Mouse (Mus musculus) kidney, postnatal 25 days (tissue): ENCODE measurements around the gene Gm527.
A peak's percentile ranks its signal among the peaks of the same experiment; 100 is the strongest.

Source experiments
- DNase-seq, 2 experiments: peaks; one replicate each; pipeline ENCODE4 v3.0.0; 2021; ENCODE audit warnings: mixed read lengths in 2 of 2

Gene Gm527

GRCm38 (mm10) chr12:64917578-64918471 lies at the start of gene Gm527:
Gm527 (plus strand) TSS chr12:64917906.
- DNase-seq: peak; percentile 98

- DNase-seq: no peak
These were observed 46.6 kb upstream of the Gm527 start for GRCm38 (mm10) chr12:64871103-64871502.

GRCm38 (mm10) chr12:64897060-64897730 lies 20.5 kb upstream of the Gm527 start:
- DNase-seq: peak; percentile 50 to 56

GRCm38 (mm10) chr12:64902506-64902905 lies 15.2 kb upstream of the Gm527 start:
- DNase-seq: peak; percentile 7 to 35

- no peak for DNase-seq
These were observed 14.5 kb upstream of the Gm527 start for GRCm38 (mm10) chr12:64903186-64903585.

DNA sequence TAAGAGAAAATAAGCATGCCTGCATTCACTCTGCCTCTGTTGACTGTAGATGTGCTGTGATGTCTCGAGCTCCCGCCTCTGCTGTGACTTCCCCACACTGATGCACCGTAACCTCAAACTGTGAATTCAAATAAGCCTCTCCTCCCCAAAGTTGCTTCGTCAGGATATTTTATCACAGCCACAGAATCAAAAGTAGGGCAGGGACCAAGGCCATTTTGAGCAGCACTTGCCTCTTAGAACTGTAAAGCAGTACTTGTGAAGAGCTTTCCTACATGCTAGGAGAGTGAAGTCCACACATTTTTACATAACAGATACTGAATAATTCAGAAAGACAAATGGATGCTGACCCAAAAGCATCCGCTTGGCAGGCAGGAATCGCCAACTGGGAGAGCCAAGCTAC lies 4.7 kb upstream of the Gm527 start:
- no peak for DNase-seq

DNA sequence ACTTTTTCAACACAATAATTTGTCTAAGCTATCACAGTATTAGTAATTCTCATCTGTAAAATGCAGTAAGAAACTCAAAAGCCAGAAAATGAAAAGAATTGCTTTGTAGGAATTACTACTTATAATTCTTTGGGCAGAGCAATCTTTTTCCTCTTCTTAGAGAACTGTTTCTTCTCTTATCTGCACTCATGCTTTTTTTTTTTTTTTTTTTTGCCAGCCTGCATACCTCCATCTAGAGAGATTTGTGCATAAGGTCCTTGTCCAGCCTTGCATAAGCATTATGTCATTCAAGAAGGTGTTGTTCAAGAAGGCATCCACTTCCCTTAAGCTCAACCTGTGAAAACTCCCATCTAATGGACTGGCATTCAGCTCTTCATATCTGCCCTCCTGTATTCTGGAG lies 971 bp upstream of the Gm527 start:
- DNase-seq: no peak

DNA sequence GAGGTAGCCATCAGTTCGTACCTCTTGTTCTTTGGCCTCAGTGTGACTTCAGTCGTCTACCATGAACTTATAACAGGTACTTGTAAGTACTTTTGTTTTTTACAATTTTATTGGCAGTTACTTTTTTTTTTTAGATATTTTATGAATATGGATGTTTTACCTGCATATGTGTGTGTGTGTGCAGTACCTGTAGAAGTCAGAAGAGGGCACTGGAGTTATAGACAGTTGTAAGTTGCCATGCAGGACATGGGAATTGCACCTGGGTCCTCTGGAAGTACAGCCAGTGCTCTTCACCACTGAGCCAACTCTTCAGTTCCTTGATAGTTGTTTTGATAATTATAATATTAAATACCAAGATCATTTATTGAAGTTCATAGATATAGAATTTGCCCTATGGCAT lies 19.8 kb downstream of the Gm527 start:
- peak in 1 of 2 experiments; percentile 65 for DNase-seq

GRCm38 (mm10) chr12:64964560-64964959 lies 46.9 kb downstream of the Gm527 start:
- no peak for DNase-seq

DNA sequence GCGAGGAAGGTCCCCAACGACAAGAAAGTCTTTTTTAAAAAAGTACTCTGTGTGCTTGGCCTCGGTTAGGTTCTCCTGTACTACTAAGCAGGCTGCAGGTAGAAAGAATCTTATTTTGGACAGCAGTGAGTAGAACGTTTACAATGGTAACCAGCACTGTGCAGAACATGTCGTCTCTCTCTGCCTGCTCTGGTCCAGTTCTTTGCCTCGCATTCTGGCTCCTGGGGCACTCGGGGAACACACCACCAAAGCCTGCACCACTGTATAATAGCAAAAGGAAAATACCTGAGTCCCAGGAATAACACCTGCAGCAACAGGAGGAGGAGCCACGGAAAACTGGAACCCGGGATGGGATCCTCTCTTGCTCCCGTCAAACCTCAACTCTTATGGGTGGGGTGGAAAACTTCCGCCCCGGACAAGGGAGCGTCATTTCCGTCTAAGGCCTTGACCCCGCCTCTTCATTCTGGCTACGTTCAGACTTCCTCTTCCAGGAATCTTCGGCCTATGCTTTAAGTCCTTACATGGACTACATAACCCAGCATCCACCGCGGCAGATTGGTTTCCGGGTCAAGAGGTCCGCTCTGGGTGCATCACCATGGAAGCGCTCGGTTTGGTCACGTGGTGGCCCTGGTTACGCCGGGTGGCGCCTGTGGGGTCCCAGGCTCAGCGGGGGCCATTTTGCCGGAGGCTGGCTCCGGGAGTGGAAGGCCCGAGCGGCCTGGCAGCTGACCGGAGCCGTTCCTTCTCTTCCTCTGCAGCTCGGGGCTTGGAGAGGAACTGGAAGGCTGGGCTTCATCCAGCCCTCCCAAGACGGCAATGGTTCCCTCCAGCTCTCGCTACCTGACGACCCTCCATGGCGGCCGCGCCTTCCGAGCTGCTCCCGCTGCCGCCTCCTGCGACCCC lies 47.7 kb downstream of the Gm527 start, which contains the start of the genes Klhl28 and Togaram1:
Klhl28 (minus strand) TSS at position 411 of the 903 bp plus-strand sequence.
Togaram1 (plus strand) TSS at position 681 of the 903 bp plus-strand sequence.
- DNase-seq: peak; percentile 99 to 100

- DNase-seq: peak; percentile 48 to 63
These were observed 48.5 kb downstream of the Gm527 start for GRCm38 (mm10) chr12:64966101-64966631.

GRCm38 (mm10) chr12:64966652-64967435 lies 49.1 kb downstream of the Gm527 start:
- DNase-seq: no peak

- peak; percentile 32 to 52 for DNase-seq
These were observed 49.8 kb downstream of the Gm527 start for GRCm38 (mm10) chr12:64967470-64967869.

- no peak for DNase-seq
These were observed 50.4 kb downstream of the Gm527 start for GRCm38 (mm10) chr12:64968067-64968466.

DNA sequence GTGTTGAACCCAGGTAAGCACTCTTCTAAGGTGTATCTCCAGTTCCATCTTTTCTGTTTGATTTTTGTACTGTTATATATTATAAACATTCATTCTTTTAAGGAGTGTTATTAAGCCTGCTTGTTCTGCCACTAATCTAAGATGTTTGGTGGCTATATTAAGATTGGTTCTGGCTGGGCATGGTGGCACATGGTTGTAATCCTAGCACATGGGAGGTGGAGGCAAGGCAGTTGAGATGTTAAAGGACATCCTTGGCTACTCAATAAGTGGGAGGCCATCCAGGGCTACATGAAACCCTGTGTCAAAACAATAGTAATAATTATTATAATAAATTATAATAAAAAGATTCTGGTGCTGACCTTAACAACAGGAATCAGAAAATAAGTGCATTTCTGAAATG lies 53.7 kb downstream of the Gm527 start:
- no peak for DNase-seq

DNA sequence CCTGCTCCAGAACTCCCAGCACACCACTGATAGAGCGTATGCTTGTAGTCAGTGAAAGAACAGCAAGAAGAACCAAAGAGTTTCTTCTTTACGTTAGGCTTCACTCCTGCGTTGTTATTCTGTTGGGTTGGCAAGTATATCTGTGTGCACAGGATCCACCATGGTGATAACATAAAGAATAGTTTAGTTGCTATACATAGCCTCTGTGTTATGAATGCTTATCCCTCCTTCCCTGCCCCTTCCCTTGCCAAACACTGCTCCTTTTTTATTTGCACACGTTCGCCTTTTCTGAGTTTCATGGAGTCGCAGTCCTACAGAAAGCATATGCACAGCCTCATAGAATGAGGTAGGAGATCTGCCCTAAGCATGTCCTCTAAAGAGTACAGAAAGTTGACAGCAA lies 54.4 kb downstream of the Gm527 start:
- DNase-seq: no peak
